Mouse (Mus musculus): ENCODE results near the gene Msantd1.

DNA sequence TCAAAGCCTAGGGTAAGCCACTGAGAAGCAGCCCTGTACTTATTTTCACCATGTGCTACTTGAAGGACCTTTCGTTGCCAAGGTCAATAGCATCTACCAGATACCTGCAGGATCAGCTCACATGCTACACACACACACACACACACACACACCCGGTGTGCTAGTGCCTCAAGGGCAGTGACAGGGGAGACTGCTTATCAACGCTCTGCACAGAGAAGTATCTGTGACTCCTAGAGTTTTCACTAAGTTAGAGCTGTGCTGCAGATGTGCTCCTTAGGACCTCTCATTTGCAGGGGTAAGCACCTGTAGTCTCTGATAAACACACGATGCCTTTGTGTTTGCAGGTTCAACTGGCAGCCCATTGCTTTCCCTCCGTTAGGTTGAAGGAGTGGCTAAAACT, 42.4 kb upstream of the Msantd1 start:
- TF ChIP-seq CTCF (IDR thresholded peaks at IDR 0.05; ENCODE audit: low read depth) (no peak), EP300 (IDR thresholded peaks at IDR 0.05; ENCODE audit: low read depth) (no peak)

Measured in heart, postnatal 0 days (tissue).